In genomic region chr12:11906588-11906987, GRCm38 (mm10) we compare ENCODE assay signal across 18 mouse cellular contexts.
DNase-seq lines count a peak whose midpoint lies in the region; ATAC-seq and TF ChIP-seq lines count a peak whose summit lies in the region.
"Had no signal": no experiment of that assay in that cellular context is flagged by ENCODE, and none has a peak within 500 bp of the region (broad histone marks: within the 10 kb centered on the region; RNA-seq: fewer than 3 reads in every experiment).

No protein-coding gene starts in this region.

- DNase-seq in hindbrain, embryonic 11.5 days (ENCODE audit: low spot score): no peak
- peak; percentile 82 for DNase-seq in brain, embryonic 14.5 days (ENCODE audit: low read depth)
- DNase-seq in forebrain, postnatal 0 days: peak; percentile 26
- no peak for DNase-seq in adipocyte (ENCODE audit: low spot score)
- DNase-seq in heart, postnatal 36 days: no peak
- no peak for DNase-seq in heart, postnatal 14 days
- DNase-seq: adrenal gland, postnatal 10 days; B cell, adult 2 months; cerebellum, adult 8-10 months; gastrocnemius, postnatal 14 days; heart, postnatal 10 days; spleen, adult 18-20 months had no signal

- 62% methylated on average over 4 of the region's 4 CpGs for WGBS in hindbrain, embryonic 12.5 days
- WGBS in hindbrain, embryonic 11.5 days: 89% methylated on average over 4 of the region's 4 CpGs
- 36% methylated on average over 4 of the region's 4 CpGs for WGBS in forebrain, postnatal 0 days
- 41% methylated on average over 4 of the region's 4 CpGs for WGBS in midbrain, embryonic 15.5 days

- H3K4me2 ChIP-seq in hindbrain, embryonic 12.5 days (replicated peaks): no peak overlapping the region
- H3K4me2 ChIP-seq in hindbrain, embryonic 11.5 days (replicated peaks; ENCODE audit: low read depth, low read length): no peak overlapping the region
- no peak overlapping the region for H3K4me2 ChIP-seq in forebrain, postnatal 0 days (ENCODE audit: low read depth)
- no peak overlapping the region for H3K4me2 ChIP-seq in midbrain, embryonic 15.5 days
- H3K4me2 ChIP-seq: embryonic facial prominence, embryonic 13.5 days; intestine, embryonic 15.5 days; limb, embryonic 13.5 days had no signal

- H3K27me3 ChIP-seq in hindbrain, embryonic 12.5 days: no peaks in the 10 kb centered on the region
- H3K27me3 ChIP-seq in hindbrain, embryonic 11.5 days (ENCODE audit: control insufficient read depth, insufficient read depth, low read length): no peaks in the 10 kb centered on the region
- H3K27me3 ChIP-seq in forebrain, postnatal 0 days (ENCODE audit: insufficient read depth, low read length): no peaks in the 10 kb centered on the region
- no peaks in the 10 kb centered on the region for H3K27me3 ChIP-seq in midbrain, embryonic 15.5 days (replicated peaks)
- H3K27me3 ChIP-seq: embryonic facial prominence, embryonic 13.5 days; intestine, embryonic 15.5 days; limb, embryonic 13.5 days had no signal

- no peak for TF ChIP-seq CTCF in brain, embryonic 14.5 days (IDR thresholded peaks at IDR 0.05; ENCODE audit: borderline replicate concordance, extremely low read depth, insufficient read depth, insufficient read length)
- no peak for TF ChIP-seq CTCF in forebrain, postnatal 0 days (IDR thresholded peaks at IDR 0.05; ENCODE audit: low read depth)

- no peak overlapping the region for H3K27ac ChIP-seq in hindbrain, embryonic 12.5 days
- H3K27ac ChIP-seq in hindbrain, embryonic 11.5 days (ENCODE audit: low read depth, low read length): no peak overlapping the region
- no peak overlapping the region for H3K27ac ChIP-seq in forebrain, postnatal 0 days (ENCODE audit: low read depth, low read length)
- no peak overlapping the region for H3K27ac ChIP-seq in midbrain, embryonic 15.5 days
- H3K27ac ChIP-seq: embryonic facial prominence, embryonic 13.5 days; intestine, embryonic 15.5 days; limb, embryonic 13.5 days; liver, embryonic 14.5 days had no signal

- H3K4me1 ChIP-seq in hindbrain, embryonic 12.5 days: no peaks in the 10 kb centered on the region
- H3K4me1 ChIP-seq in hindbrain, embryonic 11.5 days (replicated peaks; ENCODE audit: control insufficient read depth, insufficient read depth, low read length): no peaks in the 10 kb centered on the region
- H3K4me1 ChIP-seq in forebrain, postnatal 0 days (ENCODE audit: insufficient read depth): no peaks in the 10 kb centered on the region
- H3K4me1 ChIP-seq in midbrain, embryonic 15.5 days: no peaks in the 10 kb centered on the region
- H3K4me1 ChIP-seq: embryonic facial prominence, embryonic 13.5 days; intestine, embryonic 15.5 days; limb, embryonic 13.5 days had no signal

- TF ChIP-seq POLR2A in brain, embryonic 14.5 days (IDR thresholded peaks at IDR 0.05; ENCODE audit: borderline replicate concordance, extremely low read depth, insufficient read depth, insufficient read length, poor library complexity, severe bottlenecking): no peak

- H3K9me3 ChIP-seq in hindbrain, embryonic 12.5 days (replicated peaks): no peaks in the 10 kb centered on the region
- no peaks in the 10 kb centered on the region for H3K9me3 ChIP-seq in hindbrain, embryonic 11.5 days (ENCODE audit: control insufficient read depth, low read length)
- no peaks in the 10 kb centered on the region for H3K9me3 ChIP-seq in forebrain, postnatal 0 days (ENCODE audit: low read length)
- no peaks in the 10 kb centered on the region for H3K9me3 ChIP-seq in midbrain, embryonic 15.5 days
- H3K9me3 ChIP-seq: embryonic facial prominence, embryonic 13.5 days; intestine, embryonic 15.5 days; limb, embryonic 13.5 days had no signal

- ATAC-seq in hindbrain, embryonic 12.5 days (ENCODE audit: low FRiP score): peak; percentile 54; the same call in 1 of the 2 replicates
- ATAC-seq in hindbrain, embryonic 11.5 days (ENCODE audit: low FRiP score): no peak
- peak; percentile 85 for ATAC-seq in forebrain, postnatal 0 days
- peak; percentile 96 for ATAC-seq in midbrain, embryonic 15.5 days (replicated peaks)
- ATAC-seq: intestine, embryonic 15.5 days had no signal

- no peak overlapping the region for H3K9ac ChIP-seq in hindbrain, embryonic 12.5 days
- no peak overlapping the region for H3K9ac ChIP-seq in hindbrain, embryonic 11.5 days (ENCODE audit: low read depth, low read length)
- no peak overlapping the region for H3K9ac ChIP-seq in forebrain, postnatal 0 days
- H3K9ac ChIP-seq in midbrain, embryonic 15.5 days: no peak overlapping the region
- H3K9ac ChIP-seq: embryonic facial prominence, embryonic 13.5 days; intestine, embryonic 15.5 days; limb, embryonic 13.5 days; liver, embryonic 14.5 days had no signal

- H3K4me3 ChIP-seq in hindbrain, embryonic 12.5 days: no peak overlapping the region
- no peak overlapping the region for H3K4me3 ChIP-seq in hindbrain, embryonic 11.5 days (ENCODE audit: low read depth, low read length)
- H3K4me3 ChIP-seq in forebrain, postnatal 0 days (ENCODE audit: low read depth, low read length): no peak overlapping the region
- H3K4me3 ChIP-seq in midbrain, embryonic 15.5 days: no peak overlapping the region
- H3K4me3 ChIP-seq: embryonic facial prominence, embryonic 13.5 days; intestine, embryonic 15.5 days; limb, embryonic 13.5 days had no signal

- H3K36me3 ChIP-seq in hindbrain, embryonic 12.5 days: no peaks in the 10 kb centered on the region
- H3K36me3 ChIP-seq in hindbrain, embryonic 11.5 days (ENCODE audit: control insufficient read depth, insufficient read depth, low read length): no peaks in the 10 kb centered on the region
- no peaks in the 10 kb centered on the region for H3K36me3 ChIP-seq in forebrain, postnatal 0 days (ENCODE audit: insufficient read depth)
- no peaks in the 10 kb centered on the region for H3K36me3 ChIP-seq in midbrain, embryonic 15.5 days (replicated peaks)
- H3K36me3 ChIP-seq: embryonic facial prominence, embryonic 13.5 days; intestine, embryonic 15.5 days; limb, embryonic 13.5 days had no signal

- intact Hi-C loops in heart, postnatal 36 days (cut with DNase I): no loop called here
- intact Hi-C loops in heart, postnatal 14 days (cut with DNase I): no loop called here

Comparison
In these comparisons a context has a peak if more than half of its experiments do, and no peak if none do; other contexts are left out.
1. DNase-seq: peak in brain, embryonic 14.5 days (single experiment) and forebrain, postnatal 0 days (single experiment); none in hindbrain, embryonic 11.5 days (single experiment), adipocyte (single experiment), heart, postnatal 36 days (0 of 2) and heart, postnatal 14 days (0 of 2).